Mouse (Mus musculus) liver, adult 2 months (tissue): ENCODE results near the gene Nsd1. TPM values are rescaled to one million over a fixed set of nuclear protein-coding genes. Genes with fewer than 3 reads are reported as not detected.

Source experiments
- DNase-seq: peaks from one replicate; pipeline ENCODE4 v3.0.0-alpha.2; 2011; ENCODE audit warnings: low read depth, low spot score; ENCODE audit errors: extremely low read depth
- H3K27ac ChIP-seq: fragments of 200-500 bp; replicated peaks from 2 replicates; pipeline ENCODE4 v1.5.1; 2012; ENCODE audit warnings: low read depth, mild to moderate bottlenecking, control low read depth, inconsistent platforms, low read length; ENCODE audit not compliant: insufficient read depth
- H3K27me3 ChIP-seq: fragments of 200-500 bp; 2 replicates; pipeline ENCODE4 v1.6.1; 2012; ENCODE audit warnings: mild to moderate bottlenecking, moderate library complexity, low read length, inconsistent platforms; ENCODE audit not compliant: control insufficient read depth, insufficient read depth
- H3K36me3 ChIP-seq: fragments of 200-500 bp; 2 replicates; pipeline ENCODE4 v1.6.1; 2012; ENCODE audit warnings: low read length, inconsistent platforms; ENCODE audit not compliant: control insufficient read depth, insufficient read depth
- H3K4me1 ChIP-seq: fragments of 200-500 bp; 2 replicates; pipeline ENCODE4 v1.6.1; 2011; ENCODE audit warnings: low read length; ENCODE audit not compliant: control insufficient read depth, insufficient read depth
- H3K4me3 ChIP-seq: fragments of 200-500 bp; 2 replicates; pipeline ENCODE4 v1.5.1; 2011; ENCODE audit warnings: low read depth, mild to moderate bottlenecking, control low read depth, low read length, moderate library complexity; ENCODE audit not compliant: insufficient read depth
- H3K79me2 ChIP-seq: fragments of 200-500 bp; 2 replicates; pipeline ENCODE4 v1.6.1; 2012; ENCODE audit warnings: inconsistent platforms, mild to moderate bottlenecking, low read length, moderate library complexity; ENCODE audit not compliant: control insufficient read depth, insufficient read depth
- H3K9ac ChIP-seq: fragments of 200-500 bp; 2 replicates; pipeline ENCODE4 v1.6.1; 2012; ENCODE audit warnings: low read depth, mild to moderate bottlenecking, control low read depth, inconsistent platforms, low read length
- CTCF ChIP-seq: fragments of 200-500 bp; IDR thresholded peaks from 2 replicates; pipeline ENCODE4 v1.5.1; 2011; ENCODE audit warnings: low read depth, low read length, control low read depth
- POLR2A ChIP-seq: fragments of 200-500 bp; IDR thresholded peaks from 2 replicates; pipeline ENCODE4 v1.6.1; 2011; ENCODE audit warnings: low read length, control low read depth; ENCODE audit not compliant: insufficient read depth; ENCODE audit errors: extremely low read depth
- WGBS: fragments of 180-500 bp; shearing (Covaris S2); methylation state at CpG from one replicate; pipeline ENCODE4 v1.1.7; 2018; 5-methylcytosine and 5-hydroxymethylcytosine counted together
- polyA plus RNA-seq: library from polyadenylated mRNA; depleted of rRNA; stranded (reverse); fragments of >200 nt; gene quantifications from 2 replicates; pipeline ENCODE4 v1.2.3, GENCODE M21; 2012
- total RNA-seq: library from RNA; depleted of rRNA; stranded (reverse); fragments of >200 nt; gene quantifications from 2 replicates; pipeline ENCODE4 v1.2.3, GENCODE M21; 2014

Gene Nsd1
- total and polyA plus RNA-seq, 2 experiments, result 8.9 to 45.4 TPM

- Histone ChIP-seq H3K36me3 (peaks cover 18% of the 10 kb centered on the region), H3K27ac (no peak overlapping the region), H3K4me1 (peaks cover 8% of the 10 kb centered on the region), H3K27me3 (no peaks in the 10 kb centered on the region), H3K9ac (no peak overlapping the region), H3K79me2 (no peaks in the 10 kb centered on the region), H3K4me3 (no peak overlapping the region)
- WGBS, result 49% methylated on average over 4 of the region's 4 CpGs
- DNase-seq, result no peak
- TF ChIP-seq CTCF (no peak), POLR2A (no peak)
Observed at GRCm38 (mm10) chr13:55327169-55327568, 117.6 kb downstream of the Nsd1 start.

GRCm38 (mm10) chr13:55327633-55328032 is 118.1 kb downstream of the Nsd1 start:
- peaks cover 18% of the 10 kb centered on the region for H3K36me3 ChIP-seq

GRCm38 (mm10) chr13:55328171-55328570 is 118.6 kb downstream of the Nsd1 start:
- WGBS, result 83% methylated on average over 6 of the region's 6 CpGs
- Histone ChIP-seq H3K27ac (no peak overlapping the region), H3K27me3 (no peaks in the 10 kb centered on the region), H3K79me2 (no peaks in the 10 kb centered on the region), H3K36me3 (peaks cover 15% of the 10 kb centered on the region), H3K4me1 (peaks cover 4% of the 10 kb centered on the region; the same call in 1 of the 2 replicates), H3K4me3 (no peak overlapping the region), H3K9ac (no peak overlapping the region)
- DNase-seq, result no peak
- TF ChIP-seq CTCF (no peak), POLR2A (no peak)

More at GRCm38 (mm10) chr13:55327633-55328032, 118.1 kb downstream of the Nsd1 start:
- TF ChIP-seq POLR2A (no peak), CTCF (peak; percentile 98)
- peak; percentile 82 for DNase-seq
- Histone ChIP-seq H3K9ac (no peak overlapping the region), H3K79me2 (no peaks in the 10 kb centered on the region), H3K4me1 (peaks cover 8% of the 10 kb centered on the region), H3K4me3 (no peak overlapping the region), H3K27ac (no peak overlapping the region), H3K27me3 (no peaks in the 10 kb centered on the region)
- 15% methylated on average over 8 of the region's 8 CpGs for WGBS

GRCm38 (mm10) chr13:55328641-55329040 is 119.1 kb downstream of the Nsd1 start:
- Histone ChIP-seq H3K27me3 (no peaks in the 10 kb centered on the region), H3K79me2 (no peaks in the 10 kb centered on the region), H3K27ac (no peak overlapping the region), H3K4me3 (no peak overlapping the region), H3K9ac (no peak overlapping the region), H3K4me1 (peaks cover 1% of the 10 kb centered on the region; the same call in 1 of the 2 replicates), H3K36me3 (peaks cover 11% of the 10 kb centered on the region)
- 92% methylated on average over 4 of the region's 4 CpGs for WGBS
- no peak for DNase-seq
- TF ChIP-seq CTCF, result no peak
- TF ChIP-seq POLR2A, result no peak

DNA sequence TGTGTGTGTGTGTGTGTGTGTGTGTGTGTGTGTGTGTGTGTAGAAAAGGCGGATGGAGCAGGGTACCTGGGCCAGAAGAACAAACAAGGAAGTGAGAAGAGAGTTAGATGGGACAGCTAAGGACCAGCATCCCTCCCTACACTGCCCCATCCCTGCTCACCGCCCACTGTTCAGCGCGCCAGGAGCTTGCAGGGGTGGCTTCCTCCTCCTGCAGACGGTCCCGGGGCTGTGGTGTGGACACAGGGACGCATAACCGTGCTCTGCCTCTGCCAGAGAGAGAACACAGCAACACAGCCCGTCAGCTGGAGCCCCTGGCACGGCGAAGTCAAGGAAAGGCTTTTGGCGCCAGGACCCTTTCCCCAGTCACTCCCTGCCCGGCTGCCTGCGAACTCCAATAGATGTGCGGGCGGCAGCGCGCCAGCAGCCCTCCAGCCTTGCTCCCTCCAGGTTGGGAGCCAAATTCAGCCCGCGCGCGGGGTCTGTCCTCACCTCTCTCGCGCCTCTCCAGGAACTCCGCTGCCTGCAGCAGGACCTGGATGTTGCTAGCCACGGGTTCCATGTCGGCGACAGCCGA is 119.6 kb downstream of the Nsd1 start:
- no peaks in the 10 kb centered on the region for H3K27me3 ChIP-seq
- H3K4me1 ChIP-seq, result peaks cover 1% of the 10 kb centered on the region; the same call in 1 of the 2 replicates
- H3K27ac ChIP-seq, result no peak overlapping the region
- H3K79me2 ChIP-seq, result no peaks in the 10 kb centered on the region
- TF ChIP-seq POLR2A (no peak), CTCF (no peak)
- H3K4me3 ChIP-seq, result peak overlapping the region; percentile 51; the same call in 1 of the 2 replicates
- peak overlapping the region; percentile 26; the same call in 1 of the 2 replicates for H3K9ac ChIP-seq
- WGBS, result 5% methylated on average over 29 of the region's 29 CpGs
- DNase-seq, result no peak
- H3K36me3 ChIP-seq, result peaks cover 5% of the 10 kb centered on the region
